Mouse (Mus musculus) bone marrow macrophage, adult 2 months (primary cell): Measurements from ENCODE around the gene 1700092M07Rik.
A peak's percentile ranks its signal among the peaks of the same experiment; 100 is the strongest.

Experiments used
- CTCF ChIP-seq: IDR thresholded peaks from 2 replicates; pipeline ENCODE4 v1.5.1; 2012; ENCODE audit warnings: low read depth, mild to moderate bottlenecking, low read length, moderate library complexity
- POLR2A ChIP-seq: IDR thresholded peaks from 2 replicates; pipeline ENCODE4 v1.6.1; 2012; ENCODE audit warnings: mild to moderate bottlenecking, low read depth, low read length, borderline replicate concordance

DNA sequence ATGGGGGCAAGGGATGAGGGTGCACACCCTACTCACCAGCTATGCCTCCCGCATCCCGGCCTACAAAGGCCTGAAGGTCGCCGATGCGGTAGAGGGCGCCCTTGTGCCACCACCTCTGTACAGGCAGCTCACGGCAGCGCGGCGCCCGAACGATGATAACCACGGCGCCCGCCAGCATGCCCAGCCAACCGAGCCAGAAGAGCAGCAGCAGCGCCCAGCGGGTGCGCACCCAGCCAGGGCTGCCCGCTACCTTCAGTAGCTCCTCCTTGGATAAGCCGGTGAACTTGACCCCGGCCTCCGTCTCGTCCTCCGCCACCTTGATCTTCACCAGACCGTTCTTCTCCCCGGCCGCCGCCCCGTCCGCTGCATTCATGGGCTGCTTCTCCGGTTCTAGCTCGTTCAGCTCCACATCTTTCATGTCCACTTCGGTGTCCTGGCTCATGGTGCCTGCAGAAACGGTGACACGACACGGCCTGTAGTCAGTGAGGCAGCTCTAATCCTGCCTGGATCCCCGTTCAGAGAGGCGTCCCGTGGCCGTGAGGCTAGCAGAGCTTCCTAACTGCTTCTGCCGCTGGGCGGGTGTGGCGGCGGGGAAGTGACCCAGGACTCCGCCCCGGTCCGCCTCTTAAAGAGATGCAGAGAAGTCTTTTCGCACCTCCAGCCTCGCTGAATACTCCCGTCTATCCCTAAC is 27.1 kb upstream of the 1700092M07Rik start:
- peak; percentile 45 for TF ChIP-seq CTCF
- TF ChIP-seq POLR2A: no peak; the same call in 1 of the 2 replicates
